Mouse (Mus musculus): Measurements from ENCODE around the gene Rnf151. TPM values are rescaled to one million over a fixed set of nuclear protein-coding genes. Genes with fewer than 3 reads are reported as not detected.

The Rnf151 gene
- polyA plus RNA-seq, 1 experiment, result 1.8 TPM

DNA sequence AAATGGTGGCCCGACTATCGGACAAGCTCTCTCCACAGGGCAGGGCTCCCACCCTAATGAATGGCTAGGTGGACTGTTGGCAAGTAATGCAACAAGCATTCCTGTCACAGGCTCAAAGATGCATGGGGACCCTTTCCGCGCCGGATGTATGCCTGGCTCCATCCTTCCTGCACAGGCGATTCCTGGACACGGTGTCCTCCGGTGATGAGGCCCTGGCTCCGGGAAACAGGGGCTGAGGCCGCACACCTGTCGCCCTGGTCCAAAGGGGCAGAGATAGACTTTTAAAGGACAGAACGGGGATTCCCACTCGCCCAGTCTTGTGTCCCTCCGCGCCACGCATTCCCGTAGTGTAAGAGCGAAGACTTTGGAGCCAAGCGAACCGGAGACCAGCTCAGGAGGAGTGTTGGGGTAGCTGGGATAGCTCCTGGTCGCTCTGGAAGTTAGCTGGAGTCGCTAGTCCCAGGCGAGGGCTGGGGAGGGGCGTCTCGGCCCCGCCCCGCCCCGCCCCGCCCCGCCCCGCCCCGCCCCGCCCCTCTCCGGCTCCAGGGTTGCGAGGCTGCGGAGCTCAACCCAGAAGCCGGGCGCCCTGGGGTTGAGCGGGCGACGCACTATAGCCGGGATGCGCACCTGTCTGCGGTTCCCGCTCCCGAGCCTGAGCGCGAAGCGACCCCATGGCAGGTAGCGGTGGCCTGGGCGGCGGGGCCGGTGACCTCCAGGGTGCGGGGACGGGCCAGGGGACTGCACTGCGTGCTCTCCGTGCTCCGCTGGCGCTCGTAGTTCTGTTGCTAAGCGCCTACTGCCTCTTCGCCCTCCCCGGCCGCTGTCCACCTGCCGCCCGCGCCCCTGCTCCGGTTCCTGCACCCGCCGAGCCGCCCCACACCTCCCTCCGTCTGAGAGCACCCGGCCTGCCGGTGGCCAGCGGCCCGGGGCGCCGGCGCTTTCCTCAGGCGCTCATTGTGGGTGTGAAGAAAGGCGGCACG is 34.8 kb upstream of the Rnf151 start, which contains the start of gene Hs3st6:
Hs3st6 (plus strand) TSS at position 574 of the 980 bp plus-strand sequence.
- no peak for TF ChIP-seq MYOD1 (IDR thresholded peaks at IDR 0.05; ENCODE audit: control insufficient read depth, insufficient read length, low read depth)
- no peak for TF ChIP-seq FOSL1 (IDR thresholded peaks at IDR 0.05; ENCODE audit: insufficient read depth, low read length, poor library complexity, severe bottlenecking)
- TF ChIP-seq USF1 (IDR thresholded peaks at IDR 0.05; ENCODE audit: low read depth), result no peak
- no peak for TF ChIP-seq MAX (IDR thresholded peaks at IDR 0.05)
- TF ChIP-seq CTCF (IDR thresholded peaks at IDR 0.05; ENCODE audit: control insufficient read depth, insufficient read depth, insufficient read length), result no peak
- TF ChIP-seq CEBPB (IDR thresholded peaks at IDR 0.05; ENCODE audit: low read depth), result no peak
- no peaks in the 10 kb centered on the region for H3K36me3 ChIP-seq (ENCODE audit: control insufficient read depth, insufficient read depth)
- H3K79me2 ChIP-seq (ENCODE audit: control insufficient read depth, insufficient read depth), result no peaks in the 10 kb centered on the region
- H3ac ChIP-seq (ENCODE audit: control insufficient read depth, insufficient read length, low read depth), result peak within 1 kb of the TSS; percentile 26
- no peaks in the 10 kb centered on the region for H3K79me3 ChIP-seq (ENCODE audit: low read depth)
- peaks cover 71% of the 10 kb centered on the region for H3K27me3 ChIP-seq (ENCODE audit: control insufficient read depth, insufficient read depth, insufficient read length)
- H3K4me3 ChIP-seq (ENCODE audit: insufficient read depth, poor library complexity, severe bottlenecking), result no peak within 1 kb of the TSS

DNA sequence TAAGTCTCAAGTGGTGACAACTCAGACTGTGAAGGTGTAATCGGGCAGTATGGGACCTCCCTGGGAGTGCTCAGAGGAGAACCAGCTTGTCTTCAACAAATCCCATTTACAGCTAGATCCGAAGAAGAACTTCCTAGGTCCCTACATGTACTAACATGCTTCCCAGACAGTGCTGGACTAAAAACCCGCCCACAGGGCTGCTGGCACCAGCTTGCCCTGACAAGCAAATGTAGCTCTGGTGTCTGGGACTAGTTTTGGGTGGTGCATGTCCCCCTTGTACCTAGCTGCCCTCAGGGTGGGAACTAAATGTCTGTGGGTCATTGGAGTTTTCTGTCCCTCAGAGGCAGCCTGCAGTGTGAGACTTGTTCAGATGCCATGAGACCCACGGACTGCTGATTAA is 33.7 kb upstream of the Rnf151 start:
- no peaks in the 10 kb centered on the region for H3K79me2 ChIP-seq (ENCODE audit: control insufficient read depth, insufficient read depth)
- H3K4me3 ChIP-seq (ENCODE audit: insufficient read depth, poor library complexity, severe bottlenecking), result no peak overlapping the region
- no peaks in the 10 kb centered on the region for H3K36me3 ChIP-seq (ENCODE audit: control insufficient read depth, insufficient read depth)
- no peak overlapping the region for H3ac ChIP-seq (ENCODE audit: control insufficient read depth, insufficient read length, low read depth)
- H3K27me3 ChIP-seq (ENCODE audit: control insufficient read depth, insufficient read depth, insufficient read length), result peaks cover 62% of the 10 kb centered on the region
- TF ChIP-seq MYOD1 (IDR thresholded peaks at IDR 0.05; ENCODE audit: control insufficient read depth, insufficient read length, low read depth) (no peak), MYOG (IDR thresholded peaks at IDR 0.05; ENCODE audit: control insufficient read depth, extremely low read depth, insufficient read length) (no peak), CTCF (IDR thresholded peaks at IDR 0.05; ENCODE audit: control insufficient read depth, insufficient read depth, insufficient read length) (no peak), CEBPB (IDR thresholded peaks at IDR 0.05; ENCODE audit: low read depth) (no peak), FOSL1 (IDR thresholded peaks at IDR 0.05; ENCODE audit: insufficient read depth, low read length, poor library complexity, severe bottlenecking) (no peak), USF1 (IDR thresholded peaks at IDR 0.05; ENCODE audit: low read depth) (no peak), MAX (IDR thresholded peaks at IDR 0.05) (no peak)
- no peaks in the 10 kb centered on the region for H3K79me3 ChIP-seq (ENCODE audit: low read depth)

DNA sequence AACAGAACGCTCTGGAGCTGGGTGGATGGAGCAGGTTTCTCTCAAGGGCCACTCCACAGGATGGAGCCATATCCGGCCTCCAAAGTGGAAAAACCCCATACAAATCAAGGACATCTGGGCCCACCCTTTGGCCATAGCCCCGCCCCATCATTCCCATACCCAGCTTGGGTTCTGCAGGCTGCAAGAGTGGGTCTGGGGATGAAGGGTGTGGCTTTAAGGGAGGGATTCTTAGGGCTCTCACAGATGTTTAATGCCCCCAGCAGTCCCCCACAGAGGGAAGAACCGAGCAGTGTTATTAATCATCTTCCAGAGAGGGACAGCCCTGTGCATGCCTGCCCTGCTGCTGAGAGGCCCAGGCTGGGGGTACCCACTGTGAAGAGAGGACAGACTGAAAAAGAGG is 29.1 kb upstream of the Rnf151 start:
- H3K36me3 ChIP-seq (ENCODE audit: control insufficient read depth, insufficient read depth), result no peaks in the 10 kb centered on the region
- TF ChIP-seq MAX (IDR thresholded peaks at IDR 0.05) (no peak), FOSL1 (IDR thresholded peaks at IDR 0.05; ENCODE audit: insufficient read depth, low read length, poor library complexity, severe bottlenecking) (no peak), CTCF (IDR thresholded peaks at IDR 0.05; ENCODE audit: control insufficient read depth, insufficient read depth, insufficient read length) (no peak), USF1 (IDR thresholded peaks at IDR 0.05; ENCODE audit: low read depth) (no peak), MYOG (IDR thresholded peaks at IDR 0.05; ENCODE audit: control insufficient read depth, extremely low read depth, insufficient read length) (no peak), MYOD1 (IDR thresholded peaks at IDR 0.05; ENCODE audit: control insufficient read depth, insufficient read length, low read depth) (no peak), CEBPB (IDR thresholded peaks at IDR 0.05; ENCODE audit: low read depth) (no peak)
- H3K79me3 ChIP-seq (ENCODE audit: low read depth), result no peaks in the 10 kb centered on the region
- H3ac ChIP-seq (ENCODE audit: control insufficient read depth, insufficient read length, low read depth), result no peak overlapping the region
- H3K27me3 ChIP-seq (ENCODE audit: control insufficient read depth, insufficient read depth, insufficient read length), result peaks cover 18% of the 10 kb centered on the region
- H3K79me2 ChIP-seq (ENCODE audit: control insufficient read depth, insufficient read depth), result no peaks in the 10 kb centered on the region
- H3K4me3 ChIP-seq (ENCODE audit: insufficient read depth, poor library complexity, severe bottlenecking), result no peak overlapping the region

DNA sequence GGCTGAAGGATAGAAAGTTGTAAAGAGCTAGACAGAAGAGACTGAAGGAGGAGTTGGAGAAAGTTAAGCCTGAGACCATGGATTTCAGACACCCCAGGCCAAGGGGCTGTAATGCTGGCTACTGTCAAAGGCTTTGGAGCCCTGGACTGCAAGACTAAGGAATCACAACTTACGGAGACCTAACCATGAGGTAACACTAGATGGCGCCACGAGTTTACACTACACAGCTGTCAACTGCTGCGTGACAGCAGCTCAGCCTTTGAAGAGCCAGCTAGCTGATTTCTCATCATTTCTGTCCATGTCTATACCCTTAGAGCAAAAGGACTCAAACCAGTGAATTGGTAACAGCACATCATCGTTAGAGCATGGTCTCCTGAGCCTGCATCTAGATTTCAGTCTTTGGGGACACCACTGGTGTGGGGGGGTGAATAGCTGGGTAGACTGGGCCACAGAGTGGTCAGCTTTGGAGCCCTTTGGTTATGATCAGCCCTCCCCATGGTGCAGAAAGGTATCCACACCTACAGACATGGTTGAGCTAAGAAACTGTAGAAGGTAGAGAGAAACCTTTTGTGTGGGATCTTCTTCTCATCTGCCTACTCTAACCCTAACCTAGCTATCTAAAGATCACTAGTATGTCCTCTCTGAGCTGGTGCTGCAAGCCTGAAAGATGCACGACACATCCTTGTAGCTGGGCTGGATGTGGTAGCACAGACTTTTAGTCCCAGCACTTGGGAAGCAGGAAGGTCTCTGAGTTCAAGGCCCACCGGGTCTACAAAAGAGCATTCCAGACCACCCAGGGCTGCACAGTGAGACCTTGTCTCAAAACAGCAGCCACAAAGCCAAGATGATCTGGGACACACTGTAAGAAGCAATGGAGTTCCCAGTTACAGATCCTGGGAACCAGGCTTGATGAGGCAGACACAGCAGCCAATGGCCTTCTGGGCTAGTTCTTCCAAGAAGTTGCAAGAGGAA is 27.9 kb upstream of the Rnf151 start:
- Histone ChIP-seq H3K27me3 (ENCODE audit: control insufficient read depth, insufficient read depth, insufficient read length) (peaks cover 6% of the 10 kb centered on the region), H3K79me2 (ENCODE audit: control insufficient read depth, insufficient read depth) (no peaks in the 10 kb centered on the region), H3K4me3 (ENCODE audit: insufficient read depth, poor library complexity, severe bottlenecking) (no peak overlapping the region), H3K36me3 (ENCODE audit: control insufficient read depth, insufficient read depth) (no peaks in the 10 kb centered on the region), H3ac (ENCODE audit: control insufficient read depth, insufficient read length, low read depth) (no peak overlapping the region), H3K79me3 (ENCODE audit: low read depth) (no peaks in the 10 kb centered on the region)
- TF ChIP-seq CTCF (IDR thresholded peaks at IDR 0.05; ENCODE audit: control insufficient read depth, insufficient read depth, insufficient read length) (peak; percentile 54), MAX (IDR thresholded peaks at IDR 0.05) (peak; percentile 30), MYOG (IDR thresholded peaks at IDR 0.05; ENCODE audit: control insufficient read depth, extremely low read depth, insufficient read length) (no peak), USF1 (IDR thresholded peaks at IDR 0.05; ENCODE audit: low read depth) (no peak), FOSL1 (IDR thresholded peaks at IDR 0.05; ENCODE audit: insufficient read depth, low read length, poor library complexity, severe bottlenecking) (no peak), CEBPB (IDR thresholded peaks at IDR 0.05; ENCODE audit: low read depth) (no peak), MYOD1 (IDR thresholded peaks at IDR 0.05; ENCODE audit: control insufficient read depth, insufficient read length, low read depth) (no peak)

DNA sequence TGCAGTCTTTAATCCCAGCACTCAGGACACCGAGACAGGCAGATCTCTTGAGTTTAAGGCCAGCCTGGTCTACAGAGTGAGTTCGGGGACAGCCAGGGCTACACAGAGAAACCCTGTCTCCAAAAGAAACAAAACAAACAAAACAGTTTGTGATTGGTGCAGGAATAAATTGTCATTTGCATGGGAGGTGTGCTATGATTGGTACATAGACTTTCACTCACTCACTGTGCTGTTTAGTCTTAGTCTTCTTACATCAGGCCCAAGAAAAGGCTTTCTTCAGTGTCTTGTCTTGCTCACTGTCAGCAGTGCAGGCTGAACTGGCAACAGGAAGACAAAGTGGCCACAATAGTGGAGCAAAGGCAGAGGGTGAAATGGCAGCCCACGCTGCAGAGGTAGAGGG is 26.5 kb upstream of the Rnf151 start:
- Histone ChIP-seq H3ac (ENCODE audit: control insufficient read depth, insufficient read length, low read depth) (no peak overlapping the region), H3K79me2 (ENCODE audit: control insufficient read depth, insufficient read depth) (no peaks in the 10 kb centered on the region), H3K4me3 (ENCODE audit: insufficient read depth, poor library complexity, severe bottlenecking) (no peak overlapping the region), H3K36me3 (ENCODE audit: control insufficient read depth, insufficient read depth) (no peaks in the 10 kb centered on the region), H3K79me3 (ENCODE audit: low read depth) (no peaks in the 10 kb centered on the region), H3K27me3 (ENCODE audit: control insufficient read depth, insufficient read depth, insufficient read length) (no peaks in the 10 kb centered on the region)
- TF ChIP-seq FOSL1 (IDR thresholded peaks at IDR 0.05; ENCODE audit: insufficient read depth, low read length, poor library complexity, severe bottlenecking), result no peak
- no peak for TF ChIP-seq CEBPB (IDR thresholded peaks at IDR 0.05; ENCODE audit: low read depth)
- TF ChIP-seq MYOD1 (IDR thresholded peaks at IDR 0.05; ENCODE audit: control insufficient read depth, insufficient read length, low read depth), result no peak
- TF ChIP-seq MAX (IDR thresholded peaks at IDR 0.05), result no peak
- no peak for TF ChIP-seq CTCF (IDR thresholded peaks at IDR 0.05; ENCODE audit: control insufficient read depth, insufficient read depth, insufficient read length)
